Mouse (Mus musculus) bone marrow, adult 2 months (tissue): ENCODE measurements at regions not wholly inside any gene's neighbourhood (a gene's known extent, or its start where the extent isn't known, plus 50 kb on each side); places are given as distances from the start of the nearest gene placed in this dataset.

ENCODE experiments used
- CTCF ChIP-seq: fragments of 200-500 bp; IDR thresholded peaks from 2 replicates; pipeline ENCODE4 v1.5.1; 2011; ENCODE audit warnings: low read length, control low read depth; ENCODE audit not compliant: control insufficient read depth, insufficient read depth
- POLR2A ChIP-seq: fragments of 200-500 bp; IDR thresholded peaks from 2 replicates; pipeline ENCODE4 v1.6.1; 2011; ENCODE audit warnings: low read depth, mild to moderate bottlenecking, control low read depth, low read length, borderline replicate concordance; ENCODE audit not compliant: control insufficient read depth

- TF ChIP-seq CTCF (no peak), POLR2A (no peak)
Observed at GRCm38 (mm10) chr1:76200906-76201305, 654.8 kb downstream of the Slc4a3 start.
